Mouse (Mus musculus) right cerebral cortex, postnatal 36 days (tissue): ENCODE data around the gene Hoxa4.

Experiments used
- DNase-seq, 2 experiments: peaks; one replicate each; pipeline ENCODE4 v3.0.0; 2022; ENCODE audit warnings: low spot score in 2 of 2, mixed read lengths in 1 of 2

Hoxa4 gene

DNA sequence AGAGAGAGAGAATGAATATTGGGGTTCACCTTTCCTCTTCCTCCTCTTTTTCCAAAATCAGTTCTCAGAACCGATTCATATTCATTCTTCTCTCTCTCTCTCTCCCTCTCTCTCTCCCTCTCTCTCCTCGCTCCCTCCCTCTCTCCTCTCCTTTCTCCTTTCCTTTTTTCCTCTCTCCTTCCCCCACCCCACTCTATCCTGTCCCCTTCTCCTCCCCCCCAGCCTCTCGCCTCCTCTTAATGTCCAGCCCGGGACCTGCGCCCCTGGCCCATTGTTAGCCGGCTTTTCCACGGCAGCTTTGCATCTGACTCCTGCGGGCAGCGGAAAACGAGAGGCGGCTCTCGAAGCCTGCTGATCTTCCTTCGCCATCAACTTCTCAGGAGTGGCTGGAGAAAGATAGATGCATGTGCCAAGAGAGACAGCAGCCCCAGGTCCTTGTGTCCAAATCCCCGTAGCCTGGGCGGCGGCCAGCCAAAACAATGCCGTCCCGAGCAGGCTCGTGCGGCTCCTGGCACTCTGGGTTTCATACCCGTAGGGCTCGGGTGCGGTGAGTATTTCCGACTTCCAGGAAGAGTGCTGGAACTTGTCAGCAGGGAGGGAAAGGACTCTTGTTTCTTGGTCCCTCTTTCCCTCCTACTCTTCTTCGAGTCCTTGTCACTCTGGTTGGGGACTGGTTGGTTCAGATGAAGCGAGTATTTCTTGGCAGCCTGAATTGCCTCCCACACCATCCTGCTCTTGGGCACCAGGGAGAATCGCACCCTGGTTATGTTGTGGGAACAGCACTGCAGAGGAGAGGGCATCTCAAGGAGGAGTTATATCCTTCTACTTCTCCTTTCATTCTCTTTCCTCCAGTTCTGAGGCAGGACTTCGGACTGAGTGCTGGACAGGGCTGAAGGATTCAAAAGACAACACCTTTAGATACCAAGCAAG is 25.8 kb downstream of the Hoxa4 start:
- no peak for DNase-seq

DNA sequence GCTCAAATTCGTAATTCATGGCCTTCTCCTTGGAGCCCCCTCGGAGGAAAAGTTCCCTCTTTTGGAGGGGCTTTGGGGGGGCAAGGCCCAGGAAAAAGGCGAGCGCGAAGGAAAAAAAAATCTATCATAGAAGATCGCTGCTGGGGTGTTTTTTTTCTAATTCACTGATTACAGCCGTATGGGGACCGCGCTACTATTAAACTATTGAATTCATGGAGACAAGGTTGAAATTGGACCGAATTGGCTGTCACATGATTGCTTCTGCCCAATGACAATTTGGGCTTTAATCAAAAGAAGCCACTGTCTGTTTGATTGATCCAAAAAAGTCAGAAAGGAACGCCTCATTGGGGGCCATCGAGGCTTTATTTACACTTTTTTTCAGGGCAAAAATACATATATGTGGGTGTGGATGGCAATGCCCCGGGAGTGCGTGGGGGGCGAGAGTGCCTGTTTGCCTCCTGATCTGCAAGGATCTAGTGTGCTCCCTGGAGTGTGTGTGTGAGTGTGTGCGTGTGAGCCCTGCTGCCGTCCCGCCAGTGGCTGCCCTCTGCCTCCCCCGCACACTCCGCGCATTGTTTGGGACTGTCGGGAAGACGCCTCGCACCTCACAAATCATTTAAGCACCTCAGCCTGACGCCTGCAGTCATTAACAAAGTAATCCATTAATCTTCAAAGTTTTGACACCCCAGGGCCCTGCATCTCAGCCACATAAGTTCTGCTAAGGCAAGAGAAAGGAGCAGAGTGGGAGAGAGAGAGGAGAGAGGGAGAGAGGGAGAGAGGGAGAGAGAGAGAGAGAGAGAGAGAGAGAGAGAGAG is 26.7 kb downstream of the Hoxa4 start, which contains the start of gene Hoxa2:
Hoxa2 (minus strand) TSS at position 206 of the 815 bp plus-strand sequence.
- no peak for DNase-seq

DNA sequence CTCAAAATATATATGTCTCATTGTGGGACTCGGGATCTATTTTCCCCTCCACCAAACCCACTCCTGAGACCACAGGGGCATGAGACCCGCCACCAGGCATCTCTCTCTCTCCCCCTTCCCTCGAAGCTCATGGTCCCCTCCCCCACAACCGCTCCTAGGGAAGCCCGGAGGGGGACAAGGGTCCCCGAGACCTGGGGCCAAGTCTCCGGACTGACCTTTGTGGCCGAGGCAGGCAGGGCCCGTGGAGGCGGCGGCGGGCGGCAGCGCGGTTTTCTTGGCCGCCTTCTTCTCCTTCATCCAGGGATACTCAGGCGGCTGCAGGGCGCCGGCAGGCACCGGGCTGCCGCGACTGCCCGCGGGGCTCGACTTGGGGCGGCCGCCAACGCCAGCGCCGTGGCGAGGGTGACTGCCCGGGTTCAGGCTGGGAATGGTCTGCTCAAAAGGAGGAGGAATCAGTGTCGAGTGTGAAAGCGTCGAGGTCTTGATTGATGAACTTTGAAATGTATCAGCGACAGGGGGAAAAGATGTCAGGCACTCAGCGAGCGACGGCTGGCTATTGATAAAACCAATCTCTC is 27.4 kb downstream of the Hoxa4 start:
- DNase-seq, result no peak

DNA sequence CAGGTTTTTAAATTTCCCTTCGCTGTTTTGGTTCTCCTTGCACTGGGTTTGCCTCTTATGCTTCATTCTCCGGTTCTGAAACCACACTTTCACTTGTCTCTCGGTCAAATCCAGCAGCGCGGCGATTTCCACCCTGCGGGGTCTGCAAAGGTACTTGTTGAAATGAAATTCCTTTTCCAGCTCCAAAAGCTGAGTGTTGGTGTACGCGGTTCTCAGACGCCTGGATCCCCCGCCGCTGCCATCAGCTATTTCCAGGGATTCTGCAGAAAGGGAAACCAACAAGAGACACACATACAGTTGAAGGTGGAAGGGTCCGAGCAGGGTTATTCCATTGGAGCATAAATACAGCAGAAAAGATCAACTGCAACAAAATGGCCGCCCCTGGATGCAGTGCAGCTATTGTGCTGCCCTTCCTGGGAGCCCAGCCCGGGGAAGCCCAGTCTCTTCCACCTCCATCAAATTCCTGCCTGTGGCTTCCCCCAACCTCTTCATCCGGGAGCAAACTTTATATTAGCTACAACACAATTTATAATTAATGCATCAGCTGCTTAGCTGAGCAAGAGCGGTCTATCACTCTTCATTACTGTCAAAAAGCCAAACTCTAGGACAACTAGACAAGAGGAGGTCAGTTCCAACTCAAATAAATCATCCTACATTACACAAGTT is 28.1 kb downstream of the Hoxa4 start:
- DNase-seq, result no peak

DNA sequence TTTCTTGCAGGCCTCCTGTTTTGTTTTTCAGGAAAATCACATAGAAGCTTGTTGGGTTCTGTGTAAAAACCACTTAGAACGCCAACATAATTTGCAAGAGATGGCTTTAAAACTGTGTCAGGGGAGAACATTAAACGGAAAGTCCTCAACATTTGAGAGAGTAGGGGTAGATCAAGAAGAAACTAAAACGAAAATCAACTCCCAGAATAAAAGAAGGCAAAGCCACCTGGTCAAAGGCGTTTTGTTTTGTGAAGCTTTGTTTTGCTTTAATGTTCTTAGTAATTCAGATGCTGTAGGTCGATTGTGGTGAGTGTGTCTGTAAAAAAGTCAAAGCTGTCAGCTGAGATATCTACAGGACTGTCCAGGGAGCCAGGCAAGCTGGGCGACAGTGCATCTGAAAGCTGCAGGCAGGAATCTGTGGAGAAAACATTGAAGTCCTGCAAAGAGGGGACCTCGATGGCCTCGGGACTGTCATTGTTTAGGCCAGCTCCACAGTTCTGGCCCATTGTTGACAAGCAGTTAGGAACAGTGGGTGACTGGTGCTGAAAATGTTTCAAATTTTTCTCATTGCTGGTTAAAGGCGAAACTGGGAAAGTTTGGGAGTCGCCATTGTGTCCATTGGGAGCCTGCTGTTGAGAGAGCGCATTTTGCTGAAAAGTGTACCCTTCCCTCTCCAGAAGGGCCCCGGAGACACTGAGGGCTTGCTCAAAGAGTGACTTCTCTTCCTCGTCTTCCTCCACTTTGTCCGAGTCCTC is 28.8 kb downstream of the Hoxa4 start:
- DNase-seq, result no peak

DNA sequence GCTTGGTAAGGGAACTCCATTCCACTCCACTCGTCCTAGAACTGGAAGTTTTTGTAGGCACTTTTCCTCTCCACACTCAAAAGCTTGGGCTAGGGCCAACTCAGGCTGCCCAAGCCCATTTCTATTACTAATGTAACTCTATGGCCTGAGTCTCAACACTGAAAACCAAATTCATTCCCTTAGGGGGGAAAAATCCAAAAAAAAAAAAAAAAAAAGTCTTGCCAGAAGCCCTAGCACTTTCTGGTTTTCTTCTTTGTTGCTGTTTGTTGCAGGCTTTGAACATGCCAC is 29.5 kb downstream of the Hoxa4 start:
- no peak for DNase-seq

DNA sequence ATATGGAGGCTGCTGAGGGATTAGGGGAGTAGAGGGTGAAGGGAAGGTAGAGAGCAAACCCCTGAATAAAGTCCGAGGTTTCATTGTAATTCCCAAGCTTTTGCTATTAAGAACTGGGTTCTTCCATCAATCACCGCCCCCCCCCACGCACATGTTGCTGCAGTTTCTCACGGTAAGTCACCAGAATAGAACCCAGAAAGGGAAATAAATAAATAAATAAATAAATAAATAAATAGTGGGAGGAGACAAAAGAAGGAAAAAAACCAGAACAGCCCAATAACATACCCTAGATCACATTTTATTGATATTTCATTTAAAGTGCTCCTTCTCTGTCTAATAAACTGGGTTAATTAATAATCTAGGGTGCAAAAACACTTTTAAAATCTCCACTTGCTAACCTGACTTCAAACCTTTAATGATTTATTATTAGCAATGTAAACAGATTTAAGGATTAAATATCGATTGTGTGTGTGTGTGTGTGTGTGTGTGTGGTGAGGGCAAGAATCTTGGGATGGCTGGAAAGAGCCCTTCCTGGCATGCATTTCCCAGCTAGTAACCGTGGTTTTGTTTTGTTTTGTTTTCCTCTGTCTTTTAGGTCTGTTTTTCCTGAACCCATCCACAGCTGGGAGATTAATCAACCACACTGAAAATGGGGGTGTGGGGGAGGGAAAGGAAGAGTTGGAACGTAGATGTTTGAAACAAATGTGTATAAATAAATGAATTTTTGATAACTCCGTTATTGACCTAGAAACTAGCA is 30.0 kb downstream of the Hoxa4 start:
- no peak for DNase-seq

DNA sequence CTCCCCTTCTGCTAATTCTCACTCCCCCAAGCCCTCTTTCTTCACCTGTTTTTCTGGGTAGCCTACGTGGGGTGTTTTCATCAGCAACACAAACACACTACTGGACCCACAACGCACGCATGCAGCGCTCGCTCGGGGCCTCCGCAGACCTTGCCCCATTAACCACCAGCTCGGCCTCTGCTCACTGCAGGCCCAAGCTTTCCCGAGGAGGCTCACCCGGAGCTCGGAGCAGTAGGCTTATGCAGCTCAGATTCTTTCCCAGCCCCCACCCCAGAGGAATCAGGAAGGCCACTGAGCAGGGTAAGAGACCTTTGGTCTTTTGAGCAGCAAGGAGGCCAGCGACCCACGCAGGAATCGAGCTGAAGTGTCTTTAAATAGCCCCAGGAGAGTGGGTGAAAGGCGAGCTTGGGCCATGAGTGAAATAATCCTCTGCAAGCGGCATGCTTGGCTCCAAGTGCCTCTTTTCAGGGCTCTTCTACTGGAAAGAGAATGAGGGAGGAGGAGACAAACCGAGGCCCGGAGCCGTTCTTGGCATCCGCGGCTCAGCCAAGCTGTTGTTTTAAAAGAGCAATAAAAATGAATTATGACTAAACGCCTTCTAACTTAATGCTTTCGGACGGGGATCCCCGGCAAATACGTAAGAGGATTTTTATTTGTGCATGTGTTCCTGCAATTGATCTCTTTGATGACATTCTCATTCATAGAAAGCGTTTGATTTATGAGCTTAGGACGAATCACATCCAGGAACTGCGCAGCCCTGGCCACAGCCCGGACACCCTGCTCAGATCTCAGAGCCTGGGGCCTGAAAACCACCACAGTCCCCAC is 30.8 kb downstream of the Hoxa4 start:
- DNase-seq, result no peak

DNA sequence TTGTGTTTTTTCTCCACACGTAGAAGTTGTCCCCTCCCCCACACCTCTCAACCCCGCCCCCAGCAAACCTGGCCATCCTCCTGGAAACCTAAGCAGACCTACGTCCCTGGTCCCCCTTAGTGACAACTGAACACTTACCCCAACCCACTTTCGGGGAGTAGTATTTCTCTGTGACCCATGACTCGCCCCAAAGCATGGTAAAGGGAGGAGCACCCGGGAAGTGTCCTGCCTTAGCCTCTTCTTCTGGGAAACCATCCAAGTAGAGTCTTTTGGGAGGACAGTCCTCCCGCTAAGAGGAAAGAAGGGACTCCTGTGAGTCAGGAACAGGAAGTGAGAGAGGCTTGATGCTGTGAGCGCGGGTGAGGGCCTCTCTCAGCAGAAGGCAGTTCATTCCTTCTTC is 31.6 kb downstream of the Hoxa4 start:
- DNase-seq, result no peak

DNA sequence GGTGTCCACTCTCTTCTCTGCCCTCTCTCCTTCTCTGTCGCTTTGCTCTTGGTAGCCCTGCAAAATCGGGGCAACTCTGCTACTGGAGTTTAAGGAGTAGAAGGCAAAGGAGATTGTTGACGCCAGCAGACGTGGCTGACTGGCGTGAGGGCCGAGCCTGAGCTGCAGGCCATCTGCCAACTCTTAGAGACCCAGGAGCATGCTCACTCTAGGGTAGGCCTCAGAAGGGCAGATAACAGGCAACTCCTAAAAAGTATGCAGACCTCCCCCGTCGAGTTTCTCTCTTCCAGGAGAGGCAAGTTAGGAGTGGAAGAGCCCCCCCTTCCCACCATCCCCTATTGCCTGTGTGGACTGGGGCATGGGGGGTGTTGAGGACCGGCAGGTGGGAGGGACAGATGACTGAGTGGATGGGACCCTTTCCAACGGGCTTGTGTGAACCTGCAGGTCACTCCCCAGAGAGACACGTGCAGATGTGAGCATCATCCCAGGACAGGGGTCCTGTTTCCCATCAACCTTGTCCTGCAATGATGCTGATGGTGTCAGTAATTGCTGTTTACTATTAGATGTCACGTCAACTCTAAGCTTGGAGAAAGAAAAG is 32.3 kb downstream of the Hoxa4 start:
- DNase-seq, result no peak

DNA sequence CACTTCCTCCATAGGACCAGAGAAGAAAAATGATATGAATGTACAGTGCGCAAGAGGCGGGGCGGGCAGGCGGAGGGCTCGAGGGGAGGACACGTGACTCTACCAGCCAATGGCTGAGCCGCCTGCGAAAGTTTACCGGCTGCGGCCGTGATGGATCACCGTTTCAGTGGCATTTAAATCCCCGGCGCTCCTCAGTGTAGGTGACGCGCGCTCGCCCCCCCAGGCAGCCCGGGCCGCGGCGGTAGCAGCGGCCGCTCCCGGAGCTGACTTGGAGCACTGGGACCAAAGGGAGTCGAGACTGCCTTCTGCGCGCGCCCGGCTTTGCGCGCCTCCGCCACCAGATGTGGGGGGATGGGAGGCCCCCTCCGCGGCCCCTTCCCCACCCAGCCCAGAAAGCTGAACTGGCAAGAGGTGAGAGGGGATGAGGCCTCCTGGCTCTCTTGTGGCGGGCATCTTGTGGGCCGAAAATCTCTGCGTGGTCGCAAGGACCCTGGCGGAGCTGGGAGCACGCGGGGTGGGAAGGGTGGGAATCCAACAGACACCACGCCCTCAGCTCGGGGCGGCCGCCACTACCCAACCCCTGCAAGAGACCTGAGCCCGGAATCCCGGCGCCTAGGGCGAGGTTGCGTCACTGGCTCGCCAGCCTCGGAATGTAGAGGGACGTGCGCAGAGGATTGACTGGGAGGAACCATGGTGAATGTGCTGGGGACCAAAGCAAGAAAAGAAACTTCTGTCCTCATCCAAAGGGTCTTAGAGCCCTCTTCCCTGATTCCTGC is 33.1 kb downstream of the Hoxa4 start, which contains the start of gene Hoxa1:
Hoxa1 (minus strand) TSS at position 42 of the 776 bp plus-strand sequence.
- no peak for DNase-seq

DNA sequence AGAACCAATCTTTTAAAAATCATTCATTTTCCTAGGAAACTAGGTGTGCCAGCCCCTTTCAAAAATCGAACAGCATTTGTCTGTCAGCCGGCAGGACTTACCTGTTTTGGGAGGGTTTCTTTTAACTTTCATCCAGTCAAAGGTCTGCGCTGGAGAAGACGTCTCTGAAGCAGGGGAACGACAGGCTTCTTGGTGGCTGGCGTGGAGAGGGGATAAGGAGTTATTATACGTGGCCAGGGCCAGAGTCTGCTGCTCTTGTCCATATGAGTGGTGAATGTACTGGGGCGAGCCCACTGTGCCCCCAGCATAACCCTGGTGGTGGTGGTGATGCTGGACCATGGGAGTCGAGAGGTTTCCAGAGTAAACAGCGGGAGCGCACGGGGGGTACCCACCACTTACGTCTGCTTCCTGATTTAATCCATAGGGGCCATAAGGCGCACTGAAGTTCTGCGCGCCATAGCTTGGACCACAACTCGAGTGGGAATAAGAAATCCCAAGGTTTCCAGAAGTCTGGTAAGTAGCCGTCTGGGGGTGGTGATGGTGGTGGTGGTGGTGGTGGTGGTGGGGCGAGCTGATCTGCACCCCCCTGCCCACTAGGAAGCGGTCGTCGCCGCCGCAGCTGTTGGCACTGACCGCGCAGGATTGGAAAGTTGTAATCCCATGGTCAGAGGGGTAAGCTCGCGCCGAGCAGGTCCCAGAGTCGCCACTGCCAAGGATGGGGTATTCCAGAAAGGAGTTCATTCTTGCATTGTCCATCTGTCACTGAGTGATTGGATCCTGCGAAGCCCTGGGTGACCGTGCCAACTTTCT is 33.9 kb downstream of the Hoxa4 start:
- DNase-seq, result no peak

DNA sequence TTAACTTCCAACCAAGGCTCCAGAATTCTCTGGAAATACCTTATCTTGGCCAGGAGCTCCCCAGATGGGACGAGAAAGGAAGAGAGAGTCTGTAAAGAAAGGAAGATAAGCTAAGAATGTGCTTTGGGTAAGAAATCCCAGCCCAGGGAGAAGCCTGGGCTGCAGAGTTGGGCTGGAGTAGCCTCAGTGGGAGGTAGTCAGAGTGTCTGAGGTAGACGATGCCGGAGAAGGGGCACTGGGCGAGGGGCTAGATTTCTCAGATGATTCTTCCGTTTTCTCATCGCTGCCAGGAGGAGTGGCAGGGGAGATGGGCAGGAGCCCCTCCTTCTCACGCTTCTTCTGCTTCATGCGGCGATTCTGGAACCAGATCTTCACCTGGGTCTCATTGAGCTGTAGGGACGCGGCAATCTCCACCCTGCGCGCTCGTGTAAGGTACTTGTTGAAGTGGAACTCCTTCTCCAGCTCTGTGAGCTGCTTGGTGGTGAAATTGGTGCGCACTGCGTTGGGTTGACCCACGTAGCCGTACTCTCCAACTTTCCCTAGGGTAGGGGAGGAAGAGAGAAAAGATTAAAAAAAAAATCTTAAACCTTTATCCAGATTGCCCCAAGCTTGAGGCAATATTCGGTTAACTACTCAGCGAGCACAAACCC is 34.9 kb downstream of the Hoxa4 start:
- no peak for DNase-seq

DNA sequence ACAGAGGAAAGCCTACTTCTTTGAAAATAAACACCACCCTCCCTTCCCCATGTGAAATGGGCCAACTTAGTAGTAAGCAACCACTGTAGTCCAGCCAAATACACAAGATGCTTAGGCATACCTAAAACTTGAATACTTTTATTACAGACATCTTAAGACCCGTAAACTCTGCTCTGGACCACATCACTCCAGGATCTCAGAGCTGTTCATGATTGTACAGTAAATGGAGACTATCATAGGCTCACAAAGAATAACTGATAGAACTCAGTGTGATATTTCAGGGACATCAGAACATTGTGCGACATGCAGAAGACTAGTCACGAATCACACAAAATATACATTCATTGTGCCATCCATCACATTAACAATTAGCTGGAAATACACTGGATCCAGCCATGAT is 36.1 kb downstream of the Hoxa4 start:
- no peak for DNase-seq

DNA sequence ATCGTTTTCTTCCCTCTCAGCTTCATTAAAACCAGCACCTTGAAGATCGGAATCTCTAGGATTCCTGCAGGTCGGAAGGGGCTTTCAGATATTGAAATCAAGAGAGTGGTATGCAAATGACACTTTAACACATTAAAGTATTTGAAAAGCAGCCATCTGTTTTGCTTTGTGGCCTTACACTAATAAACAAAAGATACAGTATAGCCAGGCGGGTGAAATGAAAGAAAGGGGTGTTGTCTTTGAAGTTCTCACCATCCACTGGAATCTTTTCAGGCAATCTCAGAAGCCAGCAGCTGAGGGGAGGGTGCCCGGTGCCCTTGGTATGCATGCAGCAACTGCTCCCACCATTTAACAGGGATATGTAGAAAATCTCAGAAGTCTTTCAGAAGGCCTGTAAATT is 37.5 kb downstream of the Hoxa4 start:
- no peak for DNase-seq

DNA sequence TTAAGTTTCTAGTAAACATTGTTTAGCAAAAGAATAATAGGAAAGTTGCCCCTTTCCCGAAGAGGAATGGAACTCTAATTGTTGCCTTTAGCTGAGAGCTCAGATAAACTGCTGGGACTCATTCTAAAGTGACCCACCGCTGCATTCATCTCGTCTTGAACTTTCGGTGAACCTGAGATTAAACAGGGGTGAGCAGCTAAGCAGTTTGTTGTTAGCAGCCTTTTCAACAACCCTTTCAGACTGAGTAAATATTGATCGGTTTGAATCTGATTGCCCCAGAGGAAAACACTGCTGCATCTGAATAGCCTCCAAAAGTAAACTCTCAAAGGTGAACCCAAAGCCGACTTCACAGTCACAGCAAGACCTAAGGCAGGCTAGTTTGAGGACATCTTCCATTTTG is 38.3 kb downstream of the Hoxa4 start:
- DNase-seq, result no peak
